Mouse (Mus musculus): ENCODE results near the gene Arid1b. TPM values are rescaled to one million over a fixed set of nuclear protein-coding genes. Genes with fewer than 3 reads are reported as not detected.

Arid1b gene
- polyA plus RNA-seq, 1 experiment from 2014 or later, result 12.2 TPM

DNA sequence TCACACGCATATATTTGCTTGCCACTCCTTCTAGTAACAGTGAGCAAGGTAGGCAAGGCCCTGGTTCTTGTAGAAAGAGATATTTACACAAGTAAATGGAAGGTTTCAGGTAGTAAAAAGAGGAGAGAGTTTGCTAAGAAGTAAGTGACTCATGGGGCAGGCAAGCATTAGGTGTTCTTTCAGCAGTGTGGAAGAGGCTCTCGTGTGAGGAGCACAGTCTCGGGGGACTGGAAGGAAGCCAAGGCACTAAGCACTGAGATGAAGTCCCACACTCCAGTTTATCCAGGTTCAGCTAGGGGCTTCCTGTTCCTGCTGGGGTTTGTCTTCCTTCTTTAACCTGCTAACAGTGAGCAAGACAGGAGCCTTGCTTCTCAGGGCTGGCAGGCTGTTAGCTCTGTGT lies 203.6 kb downstream of the Arid1b start:
- no peaks in the 10 kb centered on the region for H3K9me3 ChIP-seq (ENCODE audit: control insufficient read depth, low read length)
- H3K27ac ChIP-seq (ENCODE audit: low read depth, low read length), result no peak overlapping the region
- no peak overlapping the region for H3K4me2 ChIP-seq
- no peak for DNase-seq (ENCODE audit: low spot score, missing footprints)
- no peaks in the 10 kb centered on the region for H3K4me1 ChIP-seq (ENCODE audit: control insufficient read depth, insufficient read depth, low read length)
- H3K36me3 ChIP-seq (ENCODE audit: control insufficient read depth, insufficient read depth, low read length), result no peaks in the 10 kb centered on the region
- no peak overlapping the region for H3K4me3 ChIP-seq (ENCODE audit: low read depth, low read length)
- WGBS, result 83% methylated on average over 3 of the region's 3 CpGs
- H3K27me3 ChIP-seq (ENCODE audit: control insufficient read depth, insufficient read depth, low read length), result no peaks in the 10 kb centered on the region
- no peak overlapping the region for H3K9ac ChIP-seq (ENCODE audit: low read length)
- no peak for ATAC-seq (ENCODE audit: low FRiP score)

DNA sequence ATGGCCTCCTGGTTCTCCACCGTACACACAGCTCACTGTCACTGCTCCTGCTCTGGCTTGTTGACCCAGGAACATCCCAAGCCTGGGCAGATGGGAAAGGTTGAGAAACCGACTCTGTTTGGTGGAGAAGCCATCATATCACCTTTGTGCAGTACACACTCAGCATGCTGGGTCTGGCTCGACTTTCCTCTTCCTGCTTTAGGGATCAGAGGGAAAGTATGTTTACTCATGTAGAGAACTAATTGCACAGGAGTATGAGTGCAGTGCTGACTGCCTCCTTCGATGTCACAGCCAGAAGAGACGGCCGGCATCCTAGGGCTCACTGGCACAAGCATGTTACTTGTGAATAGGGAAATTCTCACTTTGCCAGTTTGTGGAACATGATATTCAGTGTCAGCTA lies 204.1 kb downstream of the Arid1b start:
- no peak overlapping the region for H3K4me3 ChIP-seq (ENCODE audit: low read depth, low read length)
- H3K9me3 ChIP-seq (ENCODE audit: control insufficient read depth, low read length), result no peaks in the 10 kb centered on the region
- no peak overlapping the region for H3K27ac ChIP-seq (ENCODE audit: low read depth, low read length)
- no peak for DNase-seq (ENCODE audit: low spot score, missing footprints)
- H3K4me1 ChIP-seq (ENCODE audit: control insufficient read depth, insufficient read depth, low read length), result no peaks in the 10 kb centered on the region
- ATAC-seq (ENCODE audit: low FRiP score), result no peak
- H3K9ac ChIP-seq (ENCODE audit: low read length), result no peak overlapping the region
- 74% methylated on average over 6 of the region's 6 CpGs for WGBS
- H3K36me3 ChIP-seq (ENCODE audit: control insufficient read depth, insufficient read depth, low read length), result no peaks in the 10 kb centered on the region
- no peaks in the 10 kb centered on the region for H3K27me3 ChIP-seq (ENCODE audit: control insufficient read depth, insufficient read depth, low read length)
- no peak overlapping the region for H3K4me2 ChIP-seq

DNA sequence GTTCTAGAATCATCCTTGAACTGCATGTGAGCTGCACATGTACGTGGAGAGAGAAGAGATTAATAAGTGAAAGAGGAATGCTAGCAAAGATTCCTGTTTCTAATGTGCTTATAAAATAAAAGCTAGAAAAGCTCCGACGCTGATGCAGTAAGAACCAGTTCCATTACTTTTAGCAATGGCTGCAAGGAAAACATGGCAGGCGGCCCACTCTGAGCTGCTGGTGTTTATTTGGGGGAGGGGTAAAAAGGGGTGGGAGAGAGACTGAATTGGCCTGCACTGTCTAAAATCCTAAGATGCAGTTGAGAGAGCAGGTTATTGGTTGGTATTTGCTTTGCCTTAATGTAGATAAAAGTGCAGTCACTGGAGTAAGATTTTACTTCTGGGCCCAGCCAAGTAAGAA lies 204.7 kb downstream of the Arid1b start:
- Histone ChIP-seq H3K4me2 (no peak overlapping the region), H3K9ac (ENCODE audit: low read length) (no peak overlapping the region), H3K9me3 (ENCODE audit: control insufficient read depth, low read length) (no peaks in the 10 kb centered on the region), H3K27me3 (ENCODE audit: control insufficient read depth, insufficient read depth, low read length) (no peaks in the 10 kb centered on the region), H3K36me3 (ENCODE audit: control insufficient read depth, insufficient read depth, low read length) (no peaks in the 10 kb centered on the region), H3K4me1 (ENCODE audit: control insufficient read depth, insufficient read depth, low read length) (no peaks in the 10 kb centered on the region), H3K4me3 (ENCODE audit: low read depth, low read length) (no peak overlapping the region), H3K27ac (ENCODE audit: low read depth, low read length) (no peak overlapping the region)
- ATAC-seq (ENCODE audit: low FRiP score) (no peak), DNase-seq (ENCODE audit: low spot score, missing footprints) (no peak)
- WGBS, result 82% methylated on average over 4 of the region's 4 CpGs

DNA sequence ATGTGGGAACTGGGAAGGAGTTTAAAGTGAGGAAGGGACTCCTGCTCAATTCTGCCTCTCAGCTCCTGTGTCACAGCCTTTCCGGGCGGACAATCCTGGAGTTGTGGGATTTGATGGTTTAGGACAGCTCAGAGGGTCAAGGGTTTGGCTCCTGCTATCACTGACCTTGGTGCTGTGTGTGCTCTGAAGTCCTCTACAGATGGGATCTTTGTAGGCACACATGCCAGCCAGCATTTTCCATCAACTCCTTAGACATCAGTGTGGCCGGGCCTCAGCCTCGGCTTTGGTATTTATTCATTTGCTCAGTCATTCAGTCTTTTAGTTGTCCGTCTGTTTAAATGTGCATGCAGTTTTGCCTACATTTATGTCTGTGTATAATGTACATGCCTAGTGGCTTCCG lies 206.5 kb downstream of the Arid1b start:
- Histone ChIP-seq H3K4me2 (no peak overlapping the region), H3K27me3 (ENCODE audit: control insufficient read depth, insufficient read depth, low read length) (no peaks in the 10 kb centered on the region), H3K27ac (ENCODE audit: low read depth, low read length) (no peak overlapping the region), H3K9me3 (ENCODE audit: control insufficient read depth, low read length) (no peaks in the 10 kb centered on the region), H3K36me3 (ENCODE audit: control insufficient read depth, insufficient read depth, low read length) (no peaks in the 10 kb centered on the region), H3K4me3 (ENCODE audit: low read depth, low read length) (no peak overlapping the region), H3K9ac (ENCODE audit: low read length) (no peak overlapping the region), H3K4me1 (ENCODE audit: control insufficient read depth, insufficient read depth, low read length) (no peaks in the 10 kb centered on the region)
- DNase-seq (ENCODE audit: low spot score, missing footprints), result no peak
- no peak for ATAC-seq (ENCODE audit: low FRiP score)
- WGBS, result 91% methylated on average over 6 of the region's 6 CpGs

DNA sequence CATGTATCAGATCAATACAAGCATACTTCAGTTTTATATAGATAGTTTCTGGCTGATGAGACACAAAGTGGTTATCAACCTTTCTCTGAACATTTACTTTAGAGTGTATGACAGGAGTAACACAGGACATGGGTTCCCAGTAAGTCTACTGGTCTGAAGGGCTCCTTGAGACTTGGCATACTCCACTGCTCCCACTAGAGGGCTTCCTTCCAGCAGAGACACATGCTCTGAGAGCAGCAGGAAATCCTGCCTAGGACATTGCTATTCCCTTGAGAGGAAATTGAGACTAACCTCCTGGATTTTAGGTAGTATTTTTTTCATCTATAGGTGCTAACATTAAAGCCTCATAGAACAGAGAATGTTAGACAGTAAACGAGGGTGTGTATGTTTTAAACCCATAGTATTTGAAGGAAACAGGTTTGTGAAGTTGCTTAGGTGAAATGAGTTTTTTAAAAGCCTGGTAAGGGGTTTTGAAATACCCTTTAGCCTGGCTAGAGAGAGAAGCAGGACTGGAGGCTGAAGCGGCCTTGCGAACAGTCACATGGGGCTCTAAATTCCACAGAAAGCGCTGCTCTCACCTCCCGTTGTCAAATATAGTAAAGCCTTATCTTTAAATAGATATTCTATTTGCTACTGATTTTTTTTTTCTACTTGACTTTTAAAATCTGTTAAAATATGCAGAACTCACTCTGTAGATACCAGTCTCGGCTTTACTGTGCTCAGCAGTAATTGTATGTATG lies 207.9 kb downstream of the Arid1b start:
- ATAC-seq (ENCODE audit: low FRiP score), result no peak

DNA sequence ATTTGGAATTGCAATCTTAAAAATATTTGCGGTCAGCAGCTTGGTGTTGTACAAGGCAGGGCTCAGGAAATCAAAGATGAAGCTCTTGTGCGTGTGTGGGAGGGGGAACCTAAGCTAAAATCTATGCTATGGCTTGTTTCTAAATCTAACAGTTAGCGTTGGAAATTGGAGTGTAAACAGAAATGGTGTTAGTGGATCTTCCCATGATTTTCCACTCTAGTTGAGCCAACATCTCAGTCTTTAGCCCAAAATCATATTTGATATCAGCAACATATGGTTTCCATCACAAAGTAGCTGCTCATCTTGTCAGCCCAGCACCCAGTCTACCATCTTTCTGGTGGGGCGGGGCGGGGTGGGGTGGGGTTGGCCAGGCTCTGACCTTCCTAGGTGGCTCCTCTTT lies 208.6 kb downstream of the Arid1b start:
- no peaks in the 10 kb centered on the region for H3K27me3 ChIP-seq (ENCODE audit: control insufficient read depth, insufficient read depth, low read length)
- H3K4me1 ChIP-seq (ENCODE audit: control insufficient read depth, insufficient read depth, low read length), result no peaks in the 10 kb centered on the region
- no peaks in the 10 kb centered on the region for H3K9me3 ChIP-seq (ENCODE audit: control insufficient read depth, low read length)
- WGBS, result 96% methylated on average over 5 of the region's 5 CpGs
- no peak overlapping the region for H3K4me3 ChIP-seq (ENCODE audit: low read depth, low read length)
- DNase-seq (ENCODE audit: low spot score, missing footprints) (no peak), ATAC-seq (ENCODE audit: low FRiP score) (no peak)
- H3K36me3 ChIP-seq (ENCODE audit: control insufficient read depth, insufficient read depth, low read length), result no peaks in the 10 kb centered on the region
- H3K27ac ChIP-seq (ENCODE audit: low read depth, low read length), result no peak overlapping the region
- H3K9ac ChIP-seq (ENCODE audit: low read length), result no peak overlapping the region
- H3K4me2 ChIP-seq, result no peak overlapping the region

More for the DNA sequence above, 207.9 kb downstream of the Arid1b start:
- Histone ChIP-seq H3K27ac (ENCODE audit: low read depth, low read length) (no peak overlapping the region), H3K9ac (ENCODE audit: low read length) (no peak overlapping the region), H3K4me3 (ENCODE audit: low read depth, low read length) (no peak overlapping the region), H3K4me2 (no peak overlapping the region), H3K27me3 (ENCODE audit: control insufficient read depth, insufficient read depth, low read length) (no peaks in the 10 kb centered on the region), H3K9me3 (ENCODE audit: control insufficient read depth, low read length) (no peaks in the 10 kb centered on the region), H3K4me1 (ENCODE audit: control insufficient read depth, insufficient read depth, low read length) (no peaks in the 10 kb centered on the region), H3K36me3 (ENCODE audit: control insufficient read depth, insufficient read depth, low read length) (no peaks in the 10 kb centered on the region)
- DNase-seq (ENCODE audit: low spot score, missing footprints), result no peak
- 89% methylated on average over 6 of the region's 6 CpGs for WGBS

DNA sequence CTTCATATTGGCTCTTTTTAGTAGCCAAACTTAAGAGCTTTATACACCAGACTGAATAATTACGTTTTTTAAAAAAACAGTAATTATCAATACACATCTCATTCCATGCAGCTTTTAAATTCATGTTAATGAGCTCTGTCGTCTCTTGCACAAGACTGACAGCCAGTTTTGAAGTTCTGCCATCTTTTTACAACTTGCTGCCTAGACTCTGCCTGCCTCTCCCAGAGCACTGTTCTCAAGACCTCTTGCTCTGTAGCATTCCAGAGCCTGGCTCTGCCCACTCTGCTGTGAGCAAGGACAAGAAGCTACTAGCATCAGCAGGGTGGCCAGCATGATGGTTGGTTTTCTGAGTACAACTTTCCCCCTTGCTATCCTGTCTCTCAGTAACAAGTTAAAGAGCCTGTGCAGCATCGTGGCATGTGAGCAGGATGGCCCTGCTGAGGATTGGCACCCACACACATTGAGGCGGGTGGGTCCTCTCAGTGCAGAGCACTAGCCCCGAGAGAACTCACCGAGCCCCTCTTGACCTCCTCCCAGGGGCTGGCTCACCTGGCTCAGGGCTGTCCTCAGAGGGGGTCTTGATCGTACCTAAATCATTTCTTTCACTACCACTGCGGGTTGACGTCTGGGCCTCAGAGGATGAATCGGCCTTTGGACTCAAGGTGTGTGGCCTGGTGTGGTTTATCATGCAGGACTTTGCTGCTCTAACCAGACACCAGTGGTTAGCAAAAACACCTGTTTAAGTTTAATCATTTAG lies 209.4 kb downstream of the Arid1b start:
- DNase-seq (ENCODE audit: low spot score, missing footprints) (no peak), ATAC-seq (ENCODE audit: low FRiP score) (no peak)
- no peak overlapping the region for H3K27ac ChIP-seq (ENCODE audit: low read depth, low read length)
- H3K4me2 ChIP-seq, result no peak overlapping the region
- H3K9me3 ChIP-seq (ENCODE audit: control insufficient read depth, low read length), result no peaks in the 10 kb centered on the region
- no peak overlapping the region for H3K9ac ChIP-seq (ENCODE audit: low read length)
- no peaks in the 10 kb centered on the region for H3K27me3 ChIP-seq (ENCODE audit: control insufficient read depth, insufficient read depth, low read length)
- H3K4me1 ChIP-seq (ENCODE audit: control insufficient read depth, insufficient read depth, low read length), result no peaks in the 10 kb centered on the region
- no peak overlapping the region for H3K4me3 ChIP-seq (ENCODE audit: low read depth, low read length)
- H3K36me3 ChIP-seq (ENCODE audit: control insufficient read depth, insufficient read depth, low read length), result no peaks in the 10 kb centered on the region
- WGBS, result 89% methylated on average over 10 of the region's 10 CpGs

DNA sequence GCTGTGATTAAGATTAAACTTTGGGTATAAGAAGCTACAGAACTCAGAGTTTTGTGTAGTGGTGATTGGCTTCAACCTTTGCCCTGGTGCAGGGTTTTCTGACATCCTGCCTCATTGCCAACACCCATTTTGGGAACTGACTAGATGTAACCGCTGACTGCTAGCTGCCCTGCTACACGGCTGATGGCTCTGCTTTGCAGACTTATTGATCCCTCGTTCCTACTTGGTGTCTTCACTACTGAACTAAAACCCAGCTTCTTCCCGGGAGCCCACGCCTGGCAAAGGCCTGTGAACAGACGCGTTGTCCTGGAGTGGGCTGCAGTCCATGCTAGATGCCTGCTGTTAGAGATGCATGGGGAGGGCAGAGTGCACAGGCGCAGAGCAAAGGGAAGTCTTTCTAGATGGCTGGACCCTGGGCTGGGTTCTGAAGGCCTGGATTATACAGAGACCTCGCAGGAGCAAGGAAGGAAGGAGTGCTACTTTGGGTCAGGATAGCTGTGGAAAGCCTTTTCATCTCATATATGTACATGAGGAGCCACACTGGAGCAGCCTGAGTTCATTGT lies 210.1 kb downstream of the Arid1b start:
- Histone ChIP-seq H3K36me3 (ENCODE audit: control insufficient read depth, insufficient read depth, low read length) (no peaks in the 10 kb centered on the region), H3K9me3 (ENCODE audit: control insufficient read depth, low read length) (no peaks in the 10 kb centered on the region), H3K4me1 (ENCODE audit: control insufficient read depth, insufficient read depth, low read length) (no peaks in the 10 kb centered on the region), H3K4me3 (ENCODE audit: low read depth, low read length) (no peak overlapping the region), H3K27ac (ENCODE audit: low read depth, low read length) (no peak overlapping the region), H3K9ac (ENCODE audit: low read length) (no peak overlapping the region), H3K27me3 (ENCODE audit: control insufficient read depth, insufficient read depth, low read length) (no peaks in the 10 kb centered on the region), H3K4me2 (no peak overlapping the region)
- 86% methylated on average over 9 of the region's 9 CpGs for WGBS
- DNase-seq (ENCODE audit: low spot score, missing footprints) (no peak), ATAC-seq (ENCODE audit: low FRiP score) (no peak)

DNA sequence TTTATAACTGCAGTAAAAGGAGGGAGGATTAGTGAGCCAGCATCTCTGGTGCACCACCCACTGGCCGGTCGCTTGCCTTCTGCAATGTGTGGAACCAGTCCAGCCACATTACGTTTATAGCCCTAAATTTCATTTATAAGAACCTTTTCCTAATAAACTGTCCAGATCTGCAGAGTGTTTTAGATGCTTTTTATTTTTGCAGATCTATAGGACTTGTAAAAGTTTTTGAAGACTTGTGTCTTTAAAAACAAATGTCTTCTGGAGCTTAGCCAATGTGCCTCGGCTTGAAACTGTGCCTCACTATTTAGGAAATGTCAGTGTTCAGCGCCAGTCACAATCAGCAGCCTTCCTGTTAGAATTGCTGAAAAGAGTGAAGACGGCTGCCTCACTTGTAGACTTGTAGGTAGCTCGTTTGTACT lies 211.0 kb downstream of the Arid1b start:
- H3K4me2 ChIP-seq, result no peak overlapping the region
- H3K4me1 ChIP-seq (ENCODE audit: control insufficient read depth, insufficient read depth, low read length), result no peaks in the 10 kb centered on the region
- H3K9ac ChIP-seq (ENCODE audit: low read length), result no peak overlapping the region
- ATAC-seq (ENCODE audit: low FRiP score), result no peak
- H3K9me3 ChIP-seq (ENCODE audit: control insufficient read depth, low read length), result no peaks in the 10 kb centered on the region
- H3K27ac ChIP-seq (ENCODE audit: low read depth, low read length), result no peak overlapping the region
- 86% methylated on average over 7 of the region's 7 CpGs for WGBS
- no peak for DNase-seq (ENCODE audit: low spot score, missing footprints)
- no peak overlapping the region for H3K4me3 ChIP-seq (ENCODE audit: low read depth, low read length)
- H3K36me3 ChIP-seq (ENCODE audit: control insufficient read depth, insufficient read depth, low read length), result no peaks in the 10 kb centered on the region
- H3K27me3 ChIP-seq (ENCODE audit: control insufficient read depth, insufficient read depth, low read length), result no peaks in the 10 kb centered on the region
